Mouse (Mus musculus): ENCODE measurements at regions not wholly inside any gene's neighbourhood (a gene's known extent, or its start where the extent isn't known, plus 50 kb on each side); places are given as distances from the start of the nearest gene placed in this dataset.

GRCm38 (mm10) chr12:7096221-7096620, 881.2 kb upstream of the Apob start:
- DNase-seq: no peak
- Histone ChIP-seq H3K9ac (replicated peaks; ENCODE audit: low read length) (no peak overlapping the region), H3K4me3 (replicated peaks; ENCODE audit: low read depth, low read length) (no peak overlapping the region), H3K9me3 (ENCODE audit: control insufficient read depth, low read length) (no peaks in the 10 kb centered on the region), H3K4me2 (ENCODE audit: low read length) (no peak overlapping the region), H3K4me1 (ENCODE audit: control insufficient read depth, insufficient read depth, low read length) (no peaks in the 10 kb centered on the region), H3K36me3 (ENCODE audit: control insufficient read depth, insufficient read depth, low read length) (no peaks in the 10 kb centered on the region), H3K27me3 (ENCODE audit: control insufficient read depth, insufficient read depth, low read length) (no peaks in the 10 kb centered on the region), H3K27ac (replicated peaks; ENCODE audit: low read depth, low read length) (no peak overlapping the region)
- no peak for ATAC-seq (ENCODE audit: low FRiP score, low TSS enrichment)
- 69% methylated on average over 3 of the region's 3 CpGs for WGBS

DNA sequence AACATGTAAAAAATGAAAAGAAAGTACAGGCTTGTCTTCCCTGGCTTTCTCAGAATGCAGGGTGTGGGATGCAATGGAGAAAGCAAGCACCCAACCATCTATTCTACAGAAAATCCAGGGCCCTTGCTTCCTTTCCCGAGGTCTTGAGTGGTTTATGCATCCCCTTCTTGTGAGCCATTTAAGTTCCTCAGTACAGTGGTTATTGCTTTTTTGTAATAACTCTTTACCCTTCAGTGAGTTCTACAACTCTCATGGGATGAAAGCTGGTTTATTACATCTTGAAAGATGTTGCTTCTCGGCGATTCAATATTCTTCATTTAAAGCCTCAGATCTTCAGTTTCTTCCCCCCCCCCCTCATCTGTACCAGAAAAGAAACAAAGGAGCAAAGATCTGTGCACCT, 838.4 kb upstream of the Apob start:
- H3K27ac ChIP-seq (replicated peaks; ENCODE audit: low read depth, low read length): no peak overlapping the region
- no peak for ATAC-seq (ENCODE audit: low FRiP score, low TSS enrichment)
- H3K4me1 ChIP-seq (ENCODE audit: control insufficient read depth, insufficient read depth, low read length): no peaks in the 10 kb centered on the region
- no peaks in the 10 kb centered on the region for H3K9me3 ChIP-seq (ENCODE audit: control insufficient read depth, low read length)
- no peaks in the 10 kb centered on the region for H3K27me3 ChIP-seq (ENCODE audit: control insufficient read depth, insufficient read depth, low read length)
- H3K4me2 ChIP-seq (ENCODE audit: low read length): no peak overlapping the region
- no peak overlapping the region for H3K4me3 ChIP-seq (replicated peaks; ENCODE audit: low read depth, low read length)
- H3K36me3 ChIP-seq (ENCODE audit: control insufficient read depth, insufficient read depth, low read length): no peaks in the 10 kb centered on the region
- H3K9ac ChIP-seq (replicated peaks; ENCODE audit: low read length): no peak overlapping the region
- 83% methylated on average over 3 of the region's 3 CpGs for WGBS
- DNase-seq: no peak

Data from midbrain, embryonic 14.5 days (tissue).